Mouse (Mus musculus) heart, postnatal 0 days (tissue): ENCODE data around the gene Qars. TPM values are rescaled to one million over a fixed set of nuclear protein-coding genes. Genes with fewer than 3 reads are reported as not detected.

Experiments used
- ATAC-seq: fragments of 200-750 bp; cut with Nextera tagmentation; 2 replicates; pipeline ENCODE4 v1.8.0; 2017; ENCODE audit warnings: low read depth, moderate number of reproducible peaks, moderate library complexity; ENCODE audit not compliant: insufficient read depth
- DNase-seq: peaks from one replicate; pipeline ENCODE4 v3.0.0-alpha.2; 2016; ENCODE audit warnings: low spot score
- H3K27ac ChIP-seq: fragments of 300-500 bp; sonication (generic); 2 replicates; pipeline ENCODE4 v1.5.1; 2014; ENCODE audit warnings: low read depth, mild to moderate bottlenecking
- H3K27me3 ChIP-seq: fragments of 300-500 bp; sonication (generic); 2 replicates; pipeline ENCODE4 v1.6.1; 2014; ENCODE audit warnings: low read length, mixed read lengths; ENCODE audit not compliant: control insufficient read depth, insufficient read depth
- H3K36me3 ChIP-seq: fragments of 300-500 bp; sonication (generic); replicated peaks from 2 replicates; pipeline ENCODE4 v1.6.1; 2014; ENCODE audit warnings: low read length, mixed read lengths; ENCODE audit not compliant: control insufficient read depth, insufficient read depth
- H3K4me1 ChIP-seq: fragments of 300-500 bp; sonication (generic); 2 replicates; pipeline ENCODE4 v1.6.1; 2014; ENCODE audit warnings: antibody characterized with exemption; ENCODE audit not compliant: control insufficient read depth, insufficient read depth
- H3K4me2 ChIP-seq: fragments of 300-500 bp; sonication (generic); 2 replicates; pipeline ENCODE4 v1.6.1; 2014; ENCODE audit warnings: low read depth, mild to moderate bottlenecking, low read length, moderate library complexity
- H3K4me3 ChIP-seq: fragments of 300-500 bp; sonication (generic); 2 replicates; pipeline ENCODE4 v1.5.1; 2014; ENCODE audit warnings: low read depth, low read length
- H3K9ac ChIP-seq: fragments of 300-500 bp; sonication (generic); replicated peaks from 2 replicates; pipeline ENCODE4 v1.6.1; 2014; ENCODE audit warnings: low read depth, low read length, mixed read lengths
- H3K9me3 ChIP-seq: fragments of 300-500 bp; sonication (generic); replicated peaks from 2 replicates; pipeline ENCODE4 v1.6.1; 2016; ENCODE audit warnings: low read length; ENCODE audit not compliant: control insufficient read depth
- CTCF ChIP-seq: IDR thresholded peaks from 2 replicates; pipeline ENCODE4 v1.5.1; 2016; ENCODE audit warnings: antibody characterized with exemption, control low read depth, low read depth
- EP300 ChIP-seq: IDR thresholded peaks from 2 replicates; pipeline ENCODE4 v1.6.1; 2016; ENCODE audit warnings: antibody characterized with exemption, low read depth
- WGBS: fragments of 180-500 bp; shearing (Covaris S2); extraction: QIAGEN DNeasy Blood & Tissue Kit; methylation state at CpG from one replicate; pipeline ENCODE4 v1.1.7; 2014; 5-methylcytosine and 5-hydroxymethylcytosine counted together
- polyA plus RNA-seq: library from polyadenylated mRNA; unstranded; fragments of >200 nt; fragmentation: Nextera tagmentation; extraction: Ambion mirVana; gene quantifications from 2 replicates; pipeline ENCODE4 v1.2.1, GENCODE M21; 2015
- total RNA-seq: library from RNA; depleted of rRNA; stranded (reverse); fragments of >200 nt; gene quantifications from 2 replicates; pipeline ENCODE4 v1.2.3, GENCODE M21; 2014; ENCODE audit warnings: low replicate concordance

Gene Qars
- total and polyA plus RNA-seq, 2 experiments from 2014 or later: 49.2 to 188 TPM

DNA sequence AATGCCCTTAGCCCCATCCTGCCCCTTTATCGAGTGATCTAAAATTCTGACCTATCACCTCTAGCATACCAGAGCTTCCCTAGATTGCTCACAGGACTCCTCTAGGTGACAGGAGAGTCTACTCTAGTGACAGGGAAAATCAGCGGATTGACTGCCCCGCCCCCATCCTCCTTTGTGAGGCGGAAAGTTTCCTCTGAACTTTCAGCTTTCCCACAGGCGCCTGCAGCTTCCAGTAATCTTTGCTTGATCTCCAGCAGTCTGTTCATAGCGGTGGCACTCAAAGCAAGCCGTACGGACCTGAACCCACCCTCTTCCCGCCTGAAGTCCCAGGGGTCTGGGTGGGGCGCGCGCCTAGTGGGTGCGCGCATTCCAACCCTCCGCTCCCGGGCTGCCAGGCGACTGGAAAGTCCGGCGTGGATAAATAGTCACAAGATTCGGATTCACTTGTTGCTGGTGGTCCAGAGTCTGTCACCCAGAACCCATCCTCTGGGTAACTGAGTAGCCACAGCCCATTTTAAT, 28.8 kb upstream of the Qars start:
- peak overlapping the region; percentile 94 for H3K4me2 ChIP-seq
- peaks cover 20% of the 10 kb centered on the region for H3K36me3 ChIP-seq
- peak overlapping the region; percentile 85 for H3K27ac ChIP-seq
- no peaks in the 10 kb centered on the region for H3K9me3 ChIP-seq
- H3K4me3 ChIP-seq: peak overlapping the region; percentile 59
- DNase-seq (peak; percentile 83), ATAC-seq (peak; percentile 75)
- peaks cover 26% of the 10 kb centered on the region for H3K4me1 ChIP-seq
- WGBS: under 1% methylated on average over 20 of the region's 20 CpGs
- no peaks in the 10 kb centered on the region for H3K27me3 ChIP-seq
- TF ChIP-seq CTCF (no peak), EP300 (peak; percentile 78)
- peak overlapping the region; percentile 53; the same call in 1 of the 2 replicates for H3K9ac ChIP-seq

DNA sequence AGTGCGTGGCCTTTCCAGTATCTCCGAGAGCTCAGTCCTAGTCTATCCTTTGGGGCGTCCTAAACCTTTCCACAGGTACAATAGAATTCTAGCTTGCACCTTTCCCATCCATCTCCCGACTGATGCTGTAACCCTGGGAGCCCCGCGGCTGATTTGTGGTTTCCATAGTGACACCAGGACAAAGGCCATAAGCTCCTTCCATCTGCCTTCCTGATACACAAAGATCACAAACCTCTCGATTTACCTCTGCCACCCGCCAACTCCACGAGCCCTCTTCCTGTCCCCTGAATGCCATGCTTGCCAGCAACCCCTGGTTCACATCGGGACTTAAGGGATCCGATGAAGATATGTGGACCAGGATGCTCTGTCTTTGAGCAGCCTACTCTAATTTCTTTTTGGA, 28.3 kb upstream of the Qars start:
- H3K4me2 ChIP-seq: peak overlapping the region; percentile 94
- peaks cover 25% of the 10 kb centered on the region for H3K36me3 ChIP-seq
- peaks cover 26% of the 10 kb centered on the region for H3K4me1 ChIP-seq
- ATAC-seq (no peak; the same call in 1 of the 2 replicates), DNase-seq (no peak)
- H3K9ac ChIP-seq: no peak overlapping the region
- H3K9me3 ChIP-seq: no peaks in the 10 kb centered on the region
- H3K27ac ChIP-seq: peak overlapping the region; percentile 85
- TF ChIP-seq EP300 (no peak), CTCF (no peak)
- WGBS: 35% methylated on average over 11 of the region's 11 CpGs
- H3K4me3 ChIP-seq: peak overlapping the region; percentile 64; the same call in 1 of the 2 replicates
- no peaks in the 10 kb centered on the region for H3K27me3 ChIP-seq

DNA sequence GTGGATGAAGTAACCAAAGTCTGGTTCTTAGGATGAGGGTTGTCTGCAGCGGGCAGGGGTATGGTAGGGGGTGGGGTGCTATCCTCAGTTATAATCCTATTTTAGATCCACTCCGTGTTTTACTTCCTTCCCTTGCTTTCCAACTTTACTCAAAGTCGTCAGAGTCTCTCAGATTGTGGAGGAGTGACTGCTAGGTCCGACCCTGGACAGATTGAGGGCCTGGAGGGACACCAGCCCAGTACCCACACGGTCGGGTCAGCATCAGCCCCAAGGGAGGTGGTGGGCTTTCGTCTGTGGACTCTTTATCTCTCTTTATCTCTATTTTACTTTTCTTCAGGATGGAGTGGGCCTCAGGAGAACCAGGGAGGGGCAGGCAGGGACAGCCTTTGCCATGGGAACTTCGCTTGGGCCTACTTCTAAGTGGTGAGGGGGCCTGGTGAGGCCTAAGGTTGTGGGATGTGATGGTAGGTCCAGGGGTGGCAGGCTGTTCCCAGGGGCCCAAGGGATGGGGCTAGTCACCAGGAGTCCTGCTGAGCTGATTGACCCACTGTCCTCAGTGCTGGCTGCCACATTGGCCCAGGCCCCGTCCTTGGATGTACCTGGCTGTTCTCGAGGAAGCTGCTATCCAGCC, 27.7 kb upstream of the Qars start, which contains the start of gene Lamb2:
TSS of gene Lamb2 (plus strand) at position 16 of the 631 bp plus-strand sequence.
- DNase-seq (peak; percentile 92), ATAC-seq (peak; percentile 54)
- Histone ChIP-seq H3K4me1 (peaks cover 26% of the 10 kb centered on the region), H3K9ac (peak within 1 kb of the TSS; percentile 80), H3K4me2 (peak within 1 kb of the TSS; percentile 94), H3K27me3 (no peaks in the 10 kb centered on the region), H3K27ac (peak within 1 kb of the TSS; percentile 85), H3K4me3 (peak within 1 kb of the TSS; percentile 64), H3K9me3 (no peaks in the 10 kb centered on the region), H3K36me3 (peaks cover 31% of the 10 kb centered on the region)
- 6% methylated on average over 10 of the region's 10 CpGs for WGBS
- TF ChIP-seq EP300 (peak; percentile 40; the same call in 1 of the 2 replicates), CTCF (no peak)

DNA sequence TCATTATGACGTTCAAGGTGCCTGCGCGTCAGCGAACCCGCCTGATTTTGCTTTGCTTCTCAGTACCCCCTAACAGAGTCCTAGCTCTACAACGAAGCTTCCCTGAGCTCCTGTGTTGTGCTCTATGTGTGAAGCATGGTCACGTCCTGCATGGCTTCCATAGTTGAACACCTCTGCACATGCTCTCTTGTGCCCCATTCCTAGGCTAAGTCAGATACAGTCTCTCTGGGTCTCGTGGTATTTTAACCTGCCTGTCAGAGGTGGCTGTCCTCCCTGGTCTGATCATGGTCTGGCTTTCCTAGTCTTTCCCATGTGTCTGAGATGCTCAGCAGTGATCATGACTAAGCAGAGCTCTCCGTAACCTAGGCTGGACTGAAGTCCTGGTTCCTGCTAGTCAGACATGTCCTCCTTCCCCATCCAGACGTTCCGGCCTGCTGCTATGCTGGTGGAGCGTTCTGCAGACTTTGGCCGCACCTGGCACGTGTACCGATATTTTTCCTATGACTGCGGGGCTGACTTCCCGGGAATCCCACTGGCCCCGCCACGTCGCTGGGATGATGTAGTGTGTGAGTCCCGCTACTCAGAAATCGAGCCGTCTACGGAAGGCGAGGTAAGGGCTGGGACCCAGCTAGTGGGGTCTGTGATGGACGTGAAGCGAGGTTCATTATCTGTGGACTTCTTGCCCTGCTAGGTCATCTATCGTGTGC, 26.5 kb upstream of the Qars start:
- Histone ChIP-seq H3K4me1 (peaks cover 26% of the 10 kb centered on the region), H3K9me3 (no peaks in the 10 kb centered on the region), H3K4me2 (peak overlapping the region; percentile 94), H3K27ac (peak overlapping the region; percentile 85), H3K36me3 (peaks cover 42% of the 10 kb centered on the region), H3K27me3 (no peaks in the 10 kb centered on the region), H3K4me3 (peak overlapping the region; percentile 64), H3K9ac (peak overlapping the region; percentile 80; the same call in 1 of the 2 replicates)
- ATAC-seq: no peak
- 72% methylated on average over 28 of the region's 28 CpGs for WGBS
- DNase-seq: no peak
- TF ChIP-seq CTCF (no peak), EP300 (no peak)

DNA sequence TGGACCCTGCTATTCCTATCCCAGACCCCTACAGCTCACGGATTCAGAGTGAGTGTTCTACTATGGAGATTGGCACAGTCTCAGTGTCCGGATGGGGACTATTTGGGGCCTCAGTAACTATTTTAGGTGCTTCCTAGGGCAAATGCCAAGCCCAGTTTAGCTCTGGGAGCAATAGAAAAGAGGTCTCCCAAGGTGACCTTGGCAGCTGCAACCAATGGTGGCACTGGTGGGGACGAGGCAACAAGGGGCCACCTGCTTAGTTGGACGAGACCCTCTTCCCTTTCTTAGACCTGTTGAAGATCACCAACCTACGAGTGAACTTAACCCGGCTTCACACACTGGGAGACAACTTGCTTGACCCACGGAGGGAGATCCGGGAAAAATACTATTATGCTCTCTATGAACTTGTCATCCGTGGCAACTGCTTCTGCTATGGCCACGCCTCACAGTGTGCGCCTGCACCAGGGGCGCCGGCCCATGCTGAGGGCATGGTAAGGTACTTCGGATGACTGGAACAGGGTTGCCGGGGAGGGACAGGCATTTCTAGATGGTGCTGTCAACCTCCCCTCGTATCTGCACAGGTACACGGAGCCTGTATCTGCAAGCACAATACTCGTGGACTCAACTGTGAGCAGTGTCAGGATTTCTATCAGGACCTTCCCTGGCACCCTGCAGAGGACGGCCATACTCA, 25.8 kb upstream of the Qars start:
- ATAC-seq (peak; percentile 12; the same call in 1 of the 2 replicates), DNase-seq (peak; percentile 19)
- Histone ChIP-seq H3K27ac (peak overlapping the region; percentile 85), H3K4me3 (peak overlapping the region; percentile 64; the same call in 1 of the 2 replicates), H3K9me3 (no peaks in the 10 kb centered on the region), H3K36me3 (peaks cover 49% of the 10 kb centered on the region), H3K9ac (0 out of 2 replicates have a peak overlapping the region, but pooled peaks have one; percentile 13), H3K4me2 (peak overlapping the region; percentile 94), H3K4me1 (peaks cover 26% of the 10 kb centered on the region), H3K27me3 (no peaks in the 10 kb centered on the region)
- 64% methylated on average over 19 of the region's 19 CpGs for WGBS
- TF ChIP-seq EP300: no peak
- no peak for TF ChIP-seq CTCF
